Mouse (Mus musculus): Measurements from ENCODE around the gene Grik1.

The Grik1 gene

GRCm38 (mm10) chr16:88290132-88290772 is at the start of gene Grik1:
Gene Grik1, minus strand, starts transcription at chr16:88290265.
- peak; percentile 33 to 34 for DNase-seq (ENCODE audit: low spot score in 2 of 2)

- DNase-seq (ENCODE audit: low spot score in 2 of 2), result no peak
These were observed 4.1 kb upstream of the Grik1 start for GRCm38 (mm10) chr16:88294209-88294608.

- DNase-seq (ENCODE audit: low spot score in 2 of 2), result no peak
These were observed 514 bp downstream of the Grik1 start for GRCm38 (mm10) chr16:88289421-88290081.

DNA sequence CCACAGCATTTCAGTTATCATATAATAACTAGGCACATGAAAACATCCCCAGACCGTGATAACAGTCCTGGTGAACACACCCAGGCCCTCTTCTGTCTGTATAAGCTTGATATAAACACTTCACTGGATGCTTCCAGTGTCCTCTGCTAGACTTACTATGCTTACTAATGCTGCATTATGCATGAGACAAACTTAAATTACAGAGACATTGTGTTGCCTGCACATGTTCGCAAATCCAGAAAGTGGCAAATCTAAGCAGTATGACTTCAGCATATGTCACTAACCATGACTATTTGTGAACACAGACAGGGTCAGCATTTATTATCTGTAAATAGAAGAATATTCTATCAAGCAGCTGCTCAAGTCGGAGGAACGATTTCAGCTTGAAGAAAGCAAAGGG is 31.7 kb downstream of the Grik1 start:
- DNase-seq (ENCODE audit: low spot score in 2 of 2), result no peak

- no peak for DNase-seq (ENCODE audit: low spot score in 2 of 2)
These were observed 33.0 kb downstream of the Grik1 start for GRCm38 (mm10) chr16:88257072-88257471.

DNA sequence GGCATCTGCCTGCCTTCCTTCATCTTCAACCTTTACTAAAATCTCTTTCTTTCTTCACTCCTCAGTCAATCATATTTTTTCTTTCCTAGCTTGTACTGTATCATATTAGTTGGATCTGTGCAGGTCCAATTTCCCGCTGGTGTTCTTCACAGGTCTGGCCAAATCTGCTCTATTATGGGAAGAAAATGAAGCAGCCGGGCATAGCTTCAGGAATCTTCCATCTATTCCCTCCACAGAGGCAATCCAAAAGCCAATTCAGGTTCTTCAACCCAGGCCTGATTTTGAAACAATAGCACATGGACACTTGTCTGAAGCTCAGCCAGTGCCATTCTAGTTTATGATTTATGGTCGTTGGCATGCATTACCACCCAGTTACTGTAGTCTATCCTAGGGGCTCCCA is 34.0 kb downstream of the Grik1 start:
- DNase-seq (ENCODE audit: low spot score in 2 of 2), result no peak

DNA sequence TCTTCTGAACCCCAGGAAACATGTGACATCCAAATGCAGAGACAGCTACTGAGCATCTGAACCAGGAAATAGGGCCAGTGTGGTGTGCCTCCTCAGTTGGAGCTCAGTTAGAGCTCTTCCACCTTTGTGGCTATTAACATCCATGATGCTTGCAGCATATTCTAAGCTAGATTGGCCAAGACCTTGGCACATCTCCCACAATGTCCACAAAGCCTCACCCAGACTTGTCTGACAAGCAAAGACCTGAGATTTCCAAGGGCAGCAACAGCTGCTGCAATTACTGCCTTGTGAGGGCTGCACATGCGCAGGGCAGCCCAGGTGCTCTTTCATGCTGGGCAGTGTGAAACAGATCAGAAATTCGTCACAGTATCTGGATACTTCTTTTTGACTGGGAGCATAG is 37.4 kb downstream of the Grik1 start:
- DNase-seq (ENCODE audit: low spot score in 2 of 2), result no peak

- no peak for DNase-seq (ENCODE audit: low spot score in 2 of 2)
These were observed 39.0 kb downstream of the Grik1 start for GRCm38 (mm10) chr16:88251049-88251448.

GRCm38 (mm10) chr16:88249825-88250224 is 40.2 kb downstream of the Grik1 start:
- no peak for DNase-seq (ENCODE audit: low spot score in 2 of 2)

GRCm38 (mm10) chr16:88247586-88247985 is 42.5 kb downstream of the Grik1 start:
- DNase-seq (ENCODE audit: low spot score in 2 of 2), result no peak

GRCm38 (mm10) chr16:88244658-88245057 is 45.4 kb downstream of the Grik1 start:
- DNase-seq (ENCODE audit: low spot score in 2 of 2), result no peak

GRCm38 (mm10) chr16:88225616-88226015 is 64.4 kb downstream of the Grik1 start:
- no peak for DNase-seq (ENCODE audit: low spot score in 2 of 2)

- no peak for DNase-seq (ENCODE audit: low spot score in 2 of 2)
These were observed 68.1 kb downstream of the Grik1 start for GRCm38 (mm10) chr16:88221932-88222331.

GRCm38 (mm10) chr16:88212531-88212930 is 77.5 kb downstream of the Grik1 start:
- no peak for DNase-seq (ENCODE audit: low spot score in 2 of 2)

GRCm38 (mm10) chr16:88211852-88212251 is 78.2 kb downstream of the Grik1 start:
- no peak for DNase-seq (ENCODE audit: low spot score in 2 of 2)

DNA sequence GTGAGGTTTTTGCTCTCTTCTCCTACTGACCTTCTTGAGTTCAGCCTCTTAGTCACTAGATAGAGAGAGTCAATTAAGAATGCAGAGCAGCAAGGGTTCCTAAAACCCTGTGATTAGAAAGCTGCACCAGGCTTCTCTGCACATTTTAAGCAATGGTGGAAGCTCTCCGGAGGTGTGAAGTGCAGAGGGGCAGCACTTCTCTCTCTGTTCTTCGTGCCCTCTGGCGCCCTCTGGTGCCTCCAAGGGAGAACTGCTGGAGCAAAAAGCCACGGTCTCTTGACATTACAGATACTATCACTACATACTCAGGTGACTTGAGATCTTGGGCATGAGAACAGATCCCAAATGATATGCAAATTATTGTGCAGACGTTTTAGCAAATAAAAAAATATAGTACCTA is 85.7 kb downstream of the Grik1 start:
- DNase-seq (ENCODE audit: low spot score in 2 of 2), result peak; percentile 32 to 57

DNA sequence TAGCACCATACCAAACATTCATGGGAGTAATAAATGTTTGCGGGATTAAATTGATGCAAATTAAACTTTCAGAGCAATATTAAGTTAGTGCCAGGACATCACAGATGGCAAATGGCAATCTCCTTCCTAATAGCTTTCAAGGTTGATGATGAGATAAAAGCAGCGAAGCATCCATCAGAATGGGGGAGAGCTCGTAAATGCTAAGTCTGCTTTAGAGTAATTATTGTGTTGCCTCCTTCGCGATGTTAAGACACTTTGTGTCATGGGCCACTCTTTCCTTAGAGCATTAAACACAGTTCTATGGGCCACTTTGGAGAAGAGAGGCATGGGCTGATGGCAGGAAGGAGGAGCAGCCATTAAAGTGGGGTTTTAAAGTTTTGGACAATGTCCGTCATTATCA is 86.1 kb downstream of the Grik1 start:
- DNase-seq (ENCODE audit: low spot score in 2 of 2), result no peak

DNA sequence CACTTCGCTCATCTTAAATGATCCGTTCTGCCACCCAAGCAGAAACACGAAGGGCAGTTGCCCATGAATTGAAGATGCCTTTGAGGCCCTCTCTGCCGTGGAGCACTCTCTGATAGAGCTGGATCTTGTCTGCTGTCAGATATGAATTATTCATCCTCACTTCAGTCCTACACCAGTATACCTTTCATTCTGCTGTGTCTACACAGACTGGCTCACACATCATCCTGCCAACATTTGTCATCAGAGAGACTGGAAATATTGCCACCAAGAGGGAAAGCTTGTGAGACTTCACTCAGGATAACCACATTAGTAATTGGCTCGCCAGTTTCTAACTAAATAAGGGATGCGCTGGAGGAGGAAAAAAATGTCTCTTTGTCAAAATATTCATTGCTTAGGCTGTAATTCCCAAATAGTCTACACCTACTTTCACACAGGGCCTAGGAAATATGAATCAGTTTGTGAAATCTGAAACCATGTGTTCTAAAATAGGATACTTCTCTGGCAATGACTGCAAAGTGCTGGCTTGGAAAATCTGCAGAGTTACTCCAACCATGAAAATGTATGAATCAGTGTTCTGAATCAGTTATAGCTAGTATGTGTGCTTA is 102.5 kb downstream of the Grik1 start:
- peak in 1 of 2 experiments; percentile 15 for DNase-seq (ENCODE audit: low spot score in 2 of 2)

- DNase-seq (ENCODE audit: low spot score in 2 of 2), result no peak
These were observed 111.3 kb downstream of the Grik1 start for GRCm38 (mm10) chr16:88178813-88179212.

- no peak for DNase-seq (ENCODE audit: low spot score in 2 of 2)
These were observed 112.7 kb downstream of the Grik1 start for GRCm38 (mm10) chr16:88177364-88177763.

GRCm38 (mm10) chr16:88174083-88174721 is 115.9 kb downstream of the Grik1 start:
- peak; percentile 17 to 32 for DNase-seq (ENCODE audit: low spot score in 2 of 2)

DNA sequence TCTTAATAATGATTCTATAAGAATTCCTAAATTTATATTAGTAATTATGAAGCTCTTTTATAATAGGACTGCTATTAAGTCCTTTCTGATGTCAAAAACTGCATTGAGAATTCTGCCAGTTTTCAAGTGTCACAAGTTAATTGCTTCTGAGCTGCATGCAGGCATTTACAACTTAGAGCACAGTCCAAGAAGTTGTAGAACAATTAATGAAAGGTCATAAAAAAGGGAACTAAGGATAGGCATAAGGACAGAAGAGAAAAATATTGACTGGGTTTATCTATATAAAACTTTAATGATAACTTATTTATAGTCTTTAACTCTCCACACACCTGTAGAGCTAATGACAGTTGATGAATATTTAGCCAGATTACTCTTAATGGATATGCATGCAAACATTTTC is 123.5 kb downstream of the Grik1 start:
- DNase-seq (ENCODE audit: low spot score in 2 of 2), result no peak

- no peak for DNase-seq (ENCODE audit: low spot score in 2 of 2)
These were observed 147.5 kb downstream of the Grik1 start for GRCm38 (mm10) chr16:88142574-88142973.

All from right cerebral cortex, postnatal 36 days (tissue).